Mouse (Mus musculus): ENCODE data around the gene Inka1. TPM values are rescaled to one million over a fixed set of nuclear protein-coding genes. Genes with fewer than 3 reads are reported as not detected.

The Inka1 gene
- polyA plus RNA-seq, 1 experiment: 6.0 TPM

DNA sequence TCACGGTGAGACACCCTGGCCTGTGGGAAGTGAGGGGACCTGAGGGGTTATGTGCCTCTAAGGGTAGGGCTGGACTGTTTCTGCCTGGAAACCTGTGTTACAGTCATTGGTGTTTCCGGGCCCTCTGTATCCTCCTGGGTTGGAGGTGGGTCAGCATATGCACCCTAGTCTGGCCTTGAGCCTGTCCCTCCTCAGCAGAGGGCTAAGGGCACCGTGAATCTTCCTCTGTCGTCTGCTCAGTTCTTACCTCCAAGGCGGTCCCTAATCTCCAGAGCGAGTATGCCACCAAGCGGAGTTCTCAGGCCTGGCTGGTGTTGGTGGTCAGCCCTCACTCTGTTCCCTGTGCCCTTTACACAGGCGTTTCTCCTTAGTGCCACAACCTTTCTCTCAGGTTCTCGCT is 22.8 kb downstream of the Inka1 start:
- Histone ChIP-seq H3K4me1 (ENCODE audit: control insufficient read depth, insufficient read depth, insufficient read length, low read length) (no peaks in the 10 kb centered on the region), H3K27me3 (ENCODE audit: control insufficient read depth, insufficient read depth, low read length) (no peaks in the 10 kb centered on the region), H3K36me3 (ENCODE audit: control insufficient read depth, insufficient read depth, low read length) (no peaks in the 10 kb centered on the region), H3K4me3 (ENCODE audit: low read depth, low read length) (no peak overlapping the region), H3K27ac (ENCODE audit: insufficient read depth, low read depth, low read length) (no peak overlapping the region)
- 98% methylated on average over 9 of the region's 9 CpGs for WGBS
- no peak for TF ChIP-seq POLR2A (IDR thresholded peaks at IDR 0.05; ENCODE audit: low read depth, low read length)

- H3K4me1 ChIP-seq (ENCODE audit: control insufficient read depth, insufficient read depth, insufficient read length, low read length): no peaks in the 10 kb centered on the region
- no peaks in the 10 kb centered on the region for H3K27me3 ChIP-seq (ENCODE audit: control insufficient read depth, insufficient read depth, low read length)
- H3K36me3 ChIP-seq (ENCODE audit: control insufficient read depth, insufficient read depth, low read length): peaks cover 2% of the 10 kb centered on the region; the same call in 1 of the 2 replicates
- 64% methylated on average over 5 of the region's 5 CpGs for WGBS
- TF ChIP-seq POLR2A (IDR thresholded peaks at IDR 0.05; ENCODE audit: low read depth, low read length) (no peak), CTCF (IDR thresholded peaks at IDR 0.05; ENCODE audit: extremely low read depth, insufficient read length, insufficient replicate concordance, low read depth, low read length) (no peak; the same call in 1 of the 2 replicates)
- H3K27ac ChIP-seq (ENCODE audit: insufficient read depth, low read depth, low read length): no peak overlapping the region
- no peak overlapping the region for H3K4me3 ChIP-seq (ENCODE audit: low read depth, low read length)
These were observed 23.8 kb downstream of the Inka1 start for GRCm38 (mm10) chr9:107961881-107962280.

DNA sequence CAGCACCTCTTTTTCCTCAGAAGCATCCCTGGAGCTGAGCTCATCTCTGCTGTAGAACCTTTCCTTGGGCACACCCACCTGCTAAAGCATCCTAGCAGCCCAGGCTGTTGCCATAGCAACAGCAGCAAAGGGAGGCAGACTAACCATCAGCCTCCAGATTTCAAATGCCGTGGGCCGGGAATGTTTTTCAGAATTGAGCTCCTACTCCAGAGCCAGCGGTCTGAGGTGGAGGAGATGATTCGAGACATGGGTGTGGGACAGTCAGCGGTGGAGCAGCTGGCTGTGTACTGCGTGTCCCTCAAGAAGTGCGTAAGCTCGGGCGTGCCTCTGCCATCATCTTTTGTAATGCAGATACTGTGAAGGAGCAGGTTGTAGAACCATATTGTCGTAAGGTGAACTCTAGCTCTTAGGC is 24.3 kb downstream of the Inka1 start:
- TF ChIP-seq POLR2A (IDR thresholded peaks at IDR 0.05; ENCODE audit: low read depth, low read length) (no peak), CTCF (IDR thresholded peaks at IDR 0.05; ENCODE audit: extremely low read depth, insufficient read length, insufficient replicate concordance, low read depth, low read length) (no peak)
- WGBS: 87% methylated on average over 10 of the region's 10 CpGs
- H3K36me3 ChIP-seq (ENCODE audit: control insufficient read depth, insufficient read depth, low read length): peaks cover 2% of the 10 kb centered on the region; the same call in 1 of the 2 replicates

GRCm38 (mm10) chr9:107960928-107961327 is 24.8 kb downstream of the Inka1 start:
- WGBS: 81% methylated on average over 4 of the region's 4 CpGs
- H3K27me3 ChIP-seq (ENCODE audit: control insufficient read depth, insufficient read depth, low read length): no peaks in the 10 kb centered on the region
- no peak overlapping the region for H3K27ac ChIP-seq (ENCODE audit: insufficient read depth, low read depth, low read length)
- TF ChIP-seq POLR2A (IDR thresholded peaks at IDR 0.05; ENCODE audit: low read depth, low read length) (no peak), CTCF (IDR thresholded peaks at IDR 0.05; ENCODE audit: extremely low read depth, insufficient read length, insufficient replicate concordance, low read depth, low read length) (no peak)
- no peaks in the 10 kb centered on the region for H3K4me1 ChIP-seq (ENCODE audit: control insufficient read depth, insufficient read depth, insufficient read length, low read length)
- peaks cover 2% of the 10 kb centered on the region; the same call in 1 of the 2 replicates for H3K36me3 ChIP-seq (ENCODE audit: control insufficient read depth, insufficient read depth, low read length)
- H3K4me3 ChIP-seq (ENCODE audit: low read depth, low read length): no peak overlapping the region

More for the DNA sequence above, 24.3 kb downstream of the Inka1 start:
- no peaks in the 10 kb centered on the region for H3K4me1 ChIP-seq (ENCODE audit: control insufficient read depth, insufficient read depth, insufficient read length, low read length)
- H3K27ac ChIP-seq (ENCODE audit: insufficient read depth, low read depth, low read length): no peak overlapping the region
- H3K4me3 ChIP-seq (ENCODE audit: low read depth, low read length): no peak overlapping the region
- H3K27me3 ChIP-seq (ENCODE audit: control insufficient read depth, insufficient read depth, low read length): no peaks in the 10 kb centered on the region

- Histone ChIP-seq H3K4me3 (ENCODE audit: low read depth, low read length) (no peak overlapping the region), H3K27ac (ENCODE audit: insufficient read depth, low read depth, low read length) (no peak overlapping the region), H3K27me3 (ENCODE audit: control insufficient read depth, insufficient read depth, low read length) (no peaks in the 10 kb centered on the region), H3K36me3 (ENCODE audit: control insufficient read depth, insufficient read depth, low read length) (peaks cover 2% of the 10 kb centered on the region; the same call in 1 of the 2 replicates), H3K4me1 (ENCODE audit: control insufficient read depth, insufficient read depth, insufficient read length, low read length) (no peaks in the 10 kb centered on the region)
- TF ChIP-seq CTCF (IDR thresholded peaks at IDR 0.05; ENCODE audit: extremely low read depth, insufficient read length, insufficient replicate concordance, low read depth, low read length) (no peak), POLR2A (IDR thresholded peaks at IDR 0.05; ENCODE audit: low read depth, low read length) (no peak)
- WGBS: 81% methylated on average over 6 of the region's 6 CpGs
These were observed 25.8 kb downstream of the Inka1 start for GRCm38 (mm10) chr9:107959896-107960295.

GRCm38 (mm10) chr9:107957141-107957540 is 28.5 kb downstream of the Inka1 start:
- Histone ChIP-seq H3K27me3 (ENCODE audit: control insufficient read depth, insufficient read depth, low read length) (no peaks in the 10 kb centered on the region), H3K36me3 (ENCODE audit: control insufficient read depth, insufficient read depth, low read length) (peaks cover 2% of the 10 kb centered on the region; the same call in 1 of the 2 replicates), H3K4me1 (ENCODE audit: control insufficient read depth, insufficient read depth, insufficient read length, low read length) (no peaks in the 10 kb centered on the region), H3K4me3 (ENCODE audit: low read depth, low read length) (no peak overlapping the region), H3K27ac (ENCODE audit: insufficient read depth, low read depth, low read length) (no peak overlapping the region)
- TF ChIP-seq CTCF (IDR thresholded peaks at IDR 0.05; ENCODE audit: extremely low read depth, insufficient read length, insufficient replicate concordance, low read depth, low read length): no peak
- TF ChIP-seq POLR2A (IDR thresholded peaks at IDR 0.05; ENCODE audit: low read depth, low read length): no peak
- 64% methylated on average over 6 of the region's 6 CpGs for WGBS

DNA sequence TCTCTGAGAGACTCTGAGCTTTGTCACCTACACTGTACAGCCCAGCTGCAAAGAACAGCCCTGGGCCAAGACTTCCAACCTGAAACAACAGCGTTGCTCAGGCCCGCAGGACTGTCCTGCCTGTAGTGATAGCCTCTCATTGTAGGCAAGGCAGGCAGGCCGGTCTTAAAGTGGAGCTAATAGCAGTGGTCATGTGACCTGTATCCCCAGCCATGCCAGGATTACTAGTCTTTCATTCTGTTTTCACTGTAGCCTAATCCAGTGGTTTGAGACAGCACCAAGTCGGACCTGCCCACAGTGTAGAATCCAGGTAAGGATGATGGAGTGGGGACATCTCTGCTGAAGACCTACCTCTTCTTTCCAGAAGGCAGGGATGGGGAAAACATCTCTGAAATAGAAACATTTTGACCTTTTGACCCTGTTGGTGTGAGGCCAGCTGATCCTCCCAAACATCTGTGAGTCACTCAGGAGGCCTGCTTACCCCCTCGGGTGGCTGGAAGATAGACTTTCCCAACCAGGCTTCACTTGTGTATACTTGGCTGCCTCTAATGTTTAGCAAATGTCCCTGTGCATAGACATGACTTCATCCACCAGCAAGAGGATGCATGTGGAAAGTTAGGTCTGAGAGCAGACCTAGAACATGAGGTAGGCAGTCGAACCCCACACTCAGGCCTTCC is 29.9 kb downstream of the Inka1 start:
- no peak for TF ChIP-seq CTCF (IDR thresholded peaks at IDR 0.05; ENCODE audit: extremely low read depth, insufficient read length, insufficient replicate concordance, low read depth, low read length)
- peaks cover 2% of the 10 kb centered on the region; the same call in 1 of the 2 replicates for H3K36me3 ChIP-seq (ENCODE audit: control insufficient read depth, insufficient read depth, low read length)
- H3K4me3 ChIP-seq (ENCODE audit: low read depth, low read length): no peak overlapping the region
- H3K4me1 ChIP-seq (ENCODE audit: control insufficient read depth, insufficient read depth, insufficient read length, low read length): no peaks in the 10 kb centered on the region; the same call in 1 of the 2 replicates
- WGBS: 73% methylated on average over 6 of the region's 6 CpGs
- no peaks in the 10 kb centered on the region for H3K27me3 ChIP-seq (ENCODE audit: control insufficient read depth, insufficient read depth, low read length)
- H3K27ac ChIP-seq (ENCODE audit: insufficient read depth, low read depth, low read length): no peak overlapping the region
